Mouse (Mus musculus): ENCODE results near the gene Npas3. TPM values are rescaled to one million over a fixed set of nuclear protein-coding genes. Genes with fewer than 3 reads are reported as not detected.

Npas3 gene
- polyA plus RNA-seq, 1 experiment = not detected

GRCm38 (mm10) chr12:53969378-53970174 lies 721.1 kb downstream of the Npas3 start:
- H3K4me3 ChIP-seq (replicated peaks) = no peak overlapping the region
- no peak for TF ChIP-seq TAL1 (IDR thresholded peaks at IDR 0.05; ENCODE audit: low read length)
- TF ChIP-seq GATA1 (IDR thresholded peaks at IDR 0.05; ENCODE audit: low read length) = no peak
- no peaks in the 10 kb centered on the region for H3K9me3 ChIP-seq (ENCODE audit: control insufficient read depth, low read length)
- H3K36me3 ChIP-seq (ENCODE audit: control insufficient read depth) = no peaks in the 10 kb centered on the region
- H3K4me1 ChIP-seq (ENCODE audit: control insufficient read depth) = no peaks in the 10 kb centered on the region
- H3K27me3 ChIP-seq (ENCODE audit: control insufficient read depth) = no peaks in the 10 kb centered on the region

- H3K27me3 ChIP-seq (ENCODE audit: control insufficient read depth) = no peaks in the 10 kb centered on the region
- H3K36me3 ChIP-seq (ENCODE audit: control insufficient read depth) = no peaks in the 10 kb centered on the region
- TF ChIP-seq GATA1 (IDR thresholded peaks at IDR 0.05; ENCODE audit: low read length) (no peak), TAL1 (IDR thresholded peaks at IDR 0.05; ENCODE audit: low read length) (no peak)
- H3K9me3 ChIP-seq (ENCODE audit: control insufficient read depth, low read length) = no peaks in the 10 kb centered on the region
- H3K4me1 ChIP-seq (ENCODE audit: control insufficient read depth) = no peaks in the 10 kb centered on the region
- H3K4me3 ChIP-seq (replicated peaks) = no peak overlapping the region
Observed at GRCm38 (mm10) chr12:53970721-53971120, 722.2 kb downstream of the Npas3 start.

DNA sequence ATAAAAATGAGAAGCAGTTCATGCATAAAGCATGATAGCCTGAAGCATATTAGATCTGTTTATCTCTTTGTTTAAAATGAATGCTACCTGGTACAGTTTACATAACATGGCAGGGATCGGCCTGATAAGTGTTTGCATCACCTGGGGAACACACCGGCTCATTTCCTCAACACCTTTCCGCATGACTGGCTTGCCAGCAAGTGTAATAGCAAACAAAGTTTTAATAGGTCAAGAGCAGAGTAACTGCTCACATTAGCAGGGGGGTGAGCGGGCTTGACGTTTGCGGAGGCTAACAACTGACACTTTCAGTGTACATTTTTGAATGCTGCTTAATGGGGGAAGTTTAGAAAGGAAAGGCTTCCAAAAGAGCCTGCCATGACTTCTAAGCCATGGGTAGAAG lies 724.9 kb downstream of the Npas3 start:
- Histone ChIP-seq H3K36me3 (ENCODE audit: control insufficient read depth) (no peaks in the 10 kb centered on the region), H3K4me1 (ENCODE audit: control insufficient read depth) (no peaks in the 10 kb centered on the region), H3K27me3 (ENCODE audit: control insufficient read depth) (no peaks in the 10 kb centered on the region), H3K9me3 (ENCODE audit: control insufficient read depth, low read length) (no peaks in the 10 kb centered on the region), H3K4me3 (replicated peaks) (no peak overlapping the region)
- TF ChIP-seq TAL1 (IDR thresholded peaks at IDR 0.05; ENCODE audit: low read length) (no peak), GATA1 (IDR thresholded peaks at IDR 0.05; ENCODE audit: low read length) (no peak)

DNA sequence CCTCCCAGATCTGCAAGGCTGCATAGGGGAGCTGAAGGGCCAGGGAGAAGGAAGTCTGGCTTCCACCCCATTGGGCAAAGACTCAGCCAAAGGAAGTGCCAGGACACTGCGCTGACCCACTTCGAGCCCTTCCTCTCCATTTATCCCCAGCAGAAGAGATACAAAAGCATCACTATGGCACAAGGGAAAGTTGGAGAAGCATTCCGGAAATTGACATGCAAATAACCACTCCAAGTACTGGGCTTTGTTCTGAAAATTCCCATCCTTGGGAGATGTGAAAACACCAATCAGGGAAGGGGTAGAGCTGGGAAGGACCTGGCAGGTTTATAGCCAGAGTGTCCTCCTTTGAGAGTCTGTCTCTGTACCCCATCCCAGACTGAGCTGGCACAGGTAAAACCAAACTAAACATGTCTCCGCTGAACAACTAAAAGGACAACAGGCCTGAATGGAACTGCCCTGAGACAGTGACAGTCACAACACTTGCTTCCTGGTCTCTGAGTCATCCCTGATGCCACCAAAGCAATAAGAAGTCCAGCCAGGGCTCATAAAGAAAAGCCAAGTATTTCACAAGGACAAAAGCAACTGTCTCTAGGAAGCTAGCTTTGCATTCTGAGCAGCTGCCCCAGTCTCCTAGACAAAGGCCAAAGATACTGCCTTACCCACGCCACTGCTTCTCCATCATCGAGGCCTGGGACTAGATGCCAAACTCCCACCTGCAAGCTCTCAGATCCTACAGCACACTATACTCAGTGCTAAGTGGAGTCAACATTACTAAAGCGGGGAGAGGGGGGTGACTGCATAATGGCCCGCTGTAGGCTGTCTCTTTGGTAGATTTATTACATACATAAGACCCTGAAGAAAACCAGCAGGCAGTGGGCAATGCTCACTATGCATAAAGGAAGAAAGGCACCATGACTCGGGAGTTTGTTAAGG lies 733.4 kb downstream of the Npas3 start:
- Histone ChIP-seq H3K4me1 (ENCODE audit: control insufficient read depth) (no peaks in the 10 kb centered on the region), H3K27me3 (ENCODE audit: control insufficient read depth) (no peaks in the 10 kb centered on the region), H3K9me3 (ENCODE audit: control insufficient read depth, low read length) (no peaks in the 10 kb centered on the region), H3K36me3 (ENCODE audit: control insufficient read depth) (no peaks in the 10 kb centered on the region), H3K4me3 (replicated peaks) (no peak overlapping the region)
- no peak for TF ChIP-seq GATA1 (IDR thresholded peaks at IDR 0.05; ENCODE audit: low read length)
- no peak for TF ChIP-seq TAL1 (IDR thresholded peaks at IDR 0.05; ENCODE audit: low read length)

GRCm38 (mm10) chr12:53983946-53984345 lies 735.5 kb downstream of the Npas3 start:
- H3K36me3 ChIP-seq (ENCODE audit: control insufficient read depth) = no peaks in the 10 kb centered on the region
- H3K4me1 ChIP-seq (ENCODE audit: control insufficient read depth) = no peaks in the 10 kb centered on the region
- H3K9me3 ChIP-seq (ENCODE audit: control insufficient read depth, low read length) = no peaks in the 10 kb centered on the region
- H3K27me3 ChIP-seq (ENCODE audit: control insufficient read depth) = no peaks in the 10 kb centered on the region
- TF ChIP-seq TAL1 (IDR thresholded peaks at IDR 0.05; ENCODE audit: low read length) (no peak), GATA1 (IDR thresholded peaks at IDR 0.05; ENCODE audit: low read length) (no peak)
- no peak overlapping the region for H3K4me3 ChIP-seq (replicated peaks)

- Histone ChIP-seq H3K36me3 (ENCODE audit: control insufficient read depth) (no peaks in the 10 kb centered on the region), H3K4me3 (replicated peaks) (no peak overlapping the region), H3K9me3 (ENCODE audit: control insufficient read depth, low read length) (no peaks in the 10 kb centered on the region), H3K4me1 (ENCODE audit: control insufficient read depth) (no peaks in the 10 kb centered on the region), H3K27me3 (ENCODE audit: control insufficient read depth) (no peaks in the 10 kb centered on the region)
- TF ChIP-seq GATA1 (IDR thresholded peaks at IDR 0.05; ENCODE audit: low read length) = no peak
- TF ChIP-seq TAL1 (IDR thresholded peaks at IDR 0.05; ENCODE audit: low read length) = no peak
Observed at GRCm38 (mm10) chr12:53985851-53986842, 737.7 kb downstream of the Npas3 start.

DNA sequence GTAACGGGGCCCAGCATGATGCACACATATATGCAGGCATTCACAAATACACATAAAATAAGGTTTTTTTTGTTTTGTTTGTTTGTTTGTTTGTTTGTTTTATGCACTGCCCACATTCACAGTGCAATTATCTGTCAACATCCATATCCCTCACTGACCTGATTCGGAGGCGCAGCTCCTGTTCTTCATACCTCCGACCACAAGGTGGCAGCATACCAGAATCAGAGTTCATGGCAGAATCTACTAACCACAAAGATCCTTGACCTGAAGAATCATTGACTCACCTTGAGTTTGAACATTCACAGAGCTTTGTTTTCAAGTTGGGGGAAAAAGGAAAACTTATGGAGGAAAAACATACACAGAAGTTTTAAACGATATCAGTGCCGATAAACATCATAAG lies 743.9 kb downstream of the Npas3 start:
- Histone ChIP-seq H3K4me3 (replicated peaks) (no peak overlapping the region), H3K9me3 (ENCODE audit: control insufficient read depth, low read length) (no peaks in the 10 kb centered on the region), H3K36me3 (ENCODE audit: control insufficient read depth) (no peaks in the 10 kb centered on the region), H3K27me3 (ENCODE audit: control insufficient read depth) (no peaks in the 10 kb centered on the region), H3K4me1 (ENCODE audit: control insufficient read depth) (no peaks in the 10 kb centered on the region)
- no peak for TF ChIP-seq TAL1 (IDR thresholded peaks at IDR 0.05; ENCODE audit: low read length)

GRCm38 (mm10) chr12:53995710-53996109 lies 747.2 kb downstream of the Npas3 start:
- Histone ChIP-seq H3K9me3 (ENCODE audit: control insufficient read depth, low read length) (no peaks in the 10 kb centered on the region), H3K27me3 (ENCODE audit: control insufficient read depth) (no peaks in the 10 kb centered on the region), H3K36me3 (ENCODE audit: control insufficient read depth) (no peaks in the 10 kb centered on the region), H3K4me3 (replicated peaks) (no peak overlapping the region), H3K4me1 (ENCODE audit: control insufficient read depth) (no peaks in the 10 kb centered on the region)
- no peak for TF ChIP-seq GATA1 (IDR thresholded peaks at IDR 0.05; ENCODE audit: low read length)
- TF ChIP-seq TAL1 (IDR thresholded peaks at IDR 0.05; ENCODE audit: low read length) = no peak
